Mouse (Mus musculus) liver, postnatal 0 days (tissue): ENCODE measurements around the gene Kcmf1.

Experiments used
- CTCF ChIP-seq: sonication (generic); IDR thresholded peaks from 2 replicates; pipeline ENCODE4 v1.5.1; 2016; ENCODE audit warnings: antibody characterized with exemption, low read depth
- EP300 ChIP-seq: IDR thresholded peaks from 2 replicates; pipeline ENCODE4 v1.6.1; 2016; ENCODE audit warnings: antibody characterized with exemption, low read depth, mild to moderate bottlenecking

- no peak for TF ChIP-seq CTCF
- TF ChIP-seq EP300 = no peak
Measured at GRCm38 (mm10) chr6:72834518-72834917, 65.3 kb downstream of the Kcmf1 start.
